Mouse (Mus musculus) heart, embryonic 11.5 days (tissue): ENCODE data around the gene Dda1. TPM values are rescaled to one million over a fixed set of nuclear protein-coding genes. Genes with fewer than 3 reads are reported as not detected.
"Not testable (repeated sequence)": the region's sequence is repeated elsewhere in the genome, so short reads cannot be mapped to it uniquely, and the experiment has no call there.

ENCODE experiments used
- ATAC-seq: fragments of 200-750 bp; cut with Nextera tagmentation; replicated peaks from 2 replicates; pipeline ENCODE4 v1.8.0; 2017; ENCODE audit warnings: moderate library complexity; ENCODE audit not compliant: insufficient number of reproducible peaks, low FRiP score, low TSS enrichment
- H3K27ac ChIP-seq: fragments of 300-500 bp; sonication (generic); 2 replicates; pipeline ENCODE4 v1.5.1; 2014; ENCODE audit warnings: mild to moderate bottlenecking, low read depth, low read length
- H3K27me3 ChIP-seq: fragments of 300-500 bp; sonication (generic); 2 replicates; pipeline ENCODE4 v1.6.1; 2014; ENCODE audit warnings: mild to moderate bottlenecking, low read length, mixed read lengths; ENCODE audit not compliant: control insufficient read depth, insufficient read depth
- H3K36me3 ChIP-seq: fragments of 300-500 bp; sonication (generic); 2 replicates; pipeline ENCODE4 v1.6.1; 2014; ENCODE audit warnings: mild to moderate bottlenecking, low read length, moderate library complexity, mixed read lengths; ENCODE audit not compliant: control insufficient read depth, insufficient read depth
- H3K4me1 ChIP-seq: fragments of 300-500 bp; sonication (generic); 2 replicates; pipeline ENCODE4 v1.6.1; 2014; ENCODE audit warnings: low read length; ENCODE audit not compliant: control insufficient read depth, insufficient read depth
- H3K4me2 ChIP-seq: fragments of 300-500 bp; sonication (generic); 2 replicates; pipeline ENCODE4 v1.6.1; 2014; ENCODE audit warnings: mild to moderate bottlenecking, moderate library complexity
- H3K4me3 ChIP-seq: fragments of 300-500 bp; sonication (generic); 2 replicates; pipeline ENCODE4 v1.5.1; 2014; ENCODE audit warnings: low read depth, low read length
- H3K9ac ChIP-seq: fragments of 300-500 bp; sonication (generic); 2 replicates; pipeline ENCODE4 v1.6.1; 2014; ENCODE audit warnings: mild to moderate bottlenecking, low read depth, low read length, moderate library complexity
- H3K9me3 ChIP-seq: fragments of 300-500 bp; sonication (generic); replicated peaks from 2 replicates; pipeline ENCODE4 v1.6.1; 2016; ENCODE audit warnings: low read length; ENCODE audit not compliant: control insufficient read depth
- WGBS: fragments of 180-500 bp; shearing (Covaris S2); extraction: QIAGEN DNeasy Blood & Tissue Kit; methylation state at CpG from one replicate; pipeline ENCODE4 v1.1.7; 2014; ENCODE audit not compliant: insufficient replicate concordance; 5-methylcytosine and 5-hydroxymethylcytosine counted together
- polyA plus RNA-seq: library from polyadenylated mRNA; unstranded; fragments of >200 nt; fragmentation: Nextera tagmentation; extraction: Ambion mirVana; gene quantifications from 2 replicates; pipeline ENCODE4 v1.2.1, GENCODE M21; 2014

Gene Dda1
- 95.9 and 102 TPM in 2 replicates for polyA plus RNA-seq

DNA sequence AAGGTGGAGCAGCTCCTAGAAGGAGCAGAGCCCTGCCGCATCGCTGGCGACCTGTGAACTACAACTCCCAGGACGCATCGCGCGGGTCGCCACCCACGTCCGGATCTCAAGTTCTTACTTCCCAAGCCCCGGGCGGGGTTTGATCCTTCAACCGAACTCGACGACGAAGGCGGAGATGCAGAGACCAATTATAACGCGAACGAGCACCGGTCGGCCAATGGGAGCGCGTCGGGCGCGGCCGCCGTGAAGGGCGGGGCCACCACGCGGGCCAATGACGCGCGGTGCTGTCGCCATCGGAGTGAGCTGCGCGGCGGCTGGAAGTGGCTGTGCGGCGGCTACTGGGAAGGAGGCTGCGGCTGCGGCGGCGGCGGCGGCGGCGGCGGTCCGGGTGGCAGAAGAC is at the start of gene Dda1:
Dda1 (plus strand) TSS at position 284 of the 400 bp plus-strand sequence.
- peak; percentile 88 for ATAC-seq
- Histone ChIP-seq H3K9me3 (no peaks in the 10 kb centered on the region), H3K27ac (0 out of 2 replicates have a peak within 1 kb of the TSS, but pooled peaks have one; percentile 10), H3K4me2 (peak within 1 kb of the TSS; percentile 80), H3K4me3 (peak within 1 kb of the TSS; percentile 59), H3K4me1 (peaks cover 18% of the 10 kb centered on the region), H3K36me3 (peaks cover 15% of the 10 kb centered on the region), H3K27me3 (no peaks in the 10 kb centered on the region), H3K9ac (peak within 1 kb of the TSS; percentile 76)
- under 1% methylated on average over 41 of the region's 52 CpGs for WGBS

DNA sequence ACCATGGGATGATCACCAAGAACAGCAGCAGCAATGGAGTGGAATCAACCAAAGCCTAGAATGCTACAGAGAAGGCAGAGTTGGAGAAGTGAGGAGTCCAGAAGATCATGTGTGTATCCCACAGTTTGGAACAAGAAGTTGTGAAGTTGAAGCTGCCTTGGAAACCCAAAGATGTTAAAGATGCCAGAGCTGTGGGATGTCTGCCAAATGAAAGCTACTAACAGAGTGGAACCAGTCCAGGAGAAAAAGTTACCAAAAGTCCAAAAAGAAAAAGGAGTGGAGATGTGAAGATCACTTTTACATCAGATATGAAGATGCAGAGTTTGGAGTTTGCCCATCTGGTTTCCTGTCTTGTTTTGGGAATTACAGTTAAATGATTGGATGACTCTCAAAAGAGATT is 46.9 kb upstream of the Dda1 start:
- H3K4me1 ChIP-seq, result no peaks in the 10 kb centered on the region
- H3K9me3 ChIP-seq, result no peaks in the 10 kb centered on the region
- no peak for ATAC-seq

DNA sequence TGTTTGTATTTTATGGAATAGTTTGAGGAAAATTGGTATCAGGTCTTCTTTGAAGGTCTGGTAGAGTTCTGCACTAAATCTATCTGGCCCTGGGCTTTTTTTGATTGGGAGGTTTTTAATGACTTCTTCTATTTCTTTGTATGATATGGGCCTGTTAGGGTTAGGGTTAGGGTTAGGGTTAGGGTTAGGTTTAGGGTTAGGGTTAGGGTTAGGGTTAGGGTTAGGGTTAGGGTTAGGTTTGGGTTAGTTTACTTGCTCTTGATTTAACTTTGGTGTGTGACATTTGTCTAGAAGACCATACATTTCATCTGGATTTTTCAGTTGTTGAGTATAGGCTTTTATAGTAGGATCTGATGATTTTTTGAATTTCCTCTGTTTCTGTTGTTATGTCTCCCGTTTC is 36.1 kb upstream of the Dda1 start:
- not testable (repeated sequence) for H3K4me2 ChIP-seq, H3K27ac ChIP-seq, H3K4me1 ChIP-seq, H3K9me3 ChIP-seq, H3K36me3 ChIP-seq, ATAC-seq, H3K27me3 ChIP-seq, H3K4me3 ChIP-seq, H3K9ac ChIP-seq
- 70% methylated on average over 1 of the region's 1 CpGs for WGBS

More for the DNA sequence above, 46.9 kb upstream of the Dda1 start:
- Histone ChIP-seq H3K27ac (no peak overlapping the region), H3K4me2 (no peak overlapping the region), H3K27me3 (no peaks in the 10 kb centered on the region), H3K36me3 (no peaks in the 10 kb centered on the region), H3K4me3 (no peak overlapping the region), H3K9ac (no peak overlapping the region)

DNA sequence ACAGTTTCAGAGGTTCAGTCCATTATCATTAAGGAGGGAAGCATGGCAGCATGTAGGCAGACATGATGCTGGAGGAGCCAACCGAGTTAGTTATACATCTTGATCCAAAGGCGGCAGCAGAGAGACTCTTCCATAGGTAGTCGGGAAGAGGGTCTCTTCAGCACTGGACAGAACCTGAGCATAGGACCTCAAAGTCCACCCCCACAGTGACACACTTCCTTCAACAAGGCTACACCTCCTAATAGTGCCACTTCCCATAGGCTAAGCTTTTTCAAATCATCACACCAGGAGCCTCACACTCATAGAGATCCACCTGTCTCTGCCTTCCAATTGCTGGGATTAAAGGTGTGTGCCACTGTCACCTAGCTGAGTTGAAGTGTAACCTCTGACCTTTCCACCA is 32.0 kb upstream of the Dda1 start:
- 47% methylated on average over 3 of the region's 3 CpGs for WGBS
- no peak for ATAC-seq
- Histone ChIP-seq H3K9ac (no peak overlapping the region), H3K4me2 (no peak overlapping the region), H3K9me3 (no peaks in the 10 kb centered on the region), H3K27me3 (peaks cover 2% of the 10 kb centered on the region), H3K36me3 (no peaks in the 10 kb centered on the region), H3K4me3 (no peak overlapping the region), H3K4me1 (no peaks in the 10 kb centered on the region), H3K27ac (no peak overlapping the region)

DNA sequence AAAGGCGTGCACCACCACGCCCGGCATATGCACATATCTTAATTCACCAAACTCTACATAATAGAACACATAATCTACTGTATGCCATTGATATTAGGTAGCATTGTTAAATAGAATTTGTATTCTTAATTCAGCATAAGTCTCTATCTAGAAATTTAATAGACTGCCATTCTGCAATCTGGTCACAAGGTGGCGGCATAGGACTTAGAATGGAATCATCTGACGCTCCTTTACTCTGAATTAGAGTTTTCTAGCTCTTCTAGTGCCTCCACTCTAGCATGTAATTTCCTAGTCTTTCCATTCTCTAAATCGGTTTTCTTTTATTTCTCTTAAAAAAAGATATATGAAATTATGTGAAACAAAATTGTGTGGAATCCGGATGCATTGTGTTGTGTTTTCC is 27.6 kb upstream of the Dda1 start:
- Histone ChIP-seq H3K36me3 (no peaks in the 10 kb centered on the region), H3K4me3 (no peak overlapping the region), H3K27me3 (peaks cover 12% of the 10 kb centered on the region), H3K27ac (no peak overlapping the region), H3K9me3 (no peaks in the 10 kb centered on the region), H3K4me2 (no peak overlapping the region), H3K4me1 (no peaks in the 10 kb centered on the region), H3K9ac (no peak overlapping the region)
- WGBS, result 2% methylated on average over 7 of the region's 7 CpGs
- ATAC-seq, result no peak

DNA sequence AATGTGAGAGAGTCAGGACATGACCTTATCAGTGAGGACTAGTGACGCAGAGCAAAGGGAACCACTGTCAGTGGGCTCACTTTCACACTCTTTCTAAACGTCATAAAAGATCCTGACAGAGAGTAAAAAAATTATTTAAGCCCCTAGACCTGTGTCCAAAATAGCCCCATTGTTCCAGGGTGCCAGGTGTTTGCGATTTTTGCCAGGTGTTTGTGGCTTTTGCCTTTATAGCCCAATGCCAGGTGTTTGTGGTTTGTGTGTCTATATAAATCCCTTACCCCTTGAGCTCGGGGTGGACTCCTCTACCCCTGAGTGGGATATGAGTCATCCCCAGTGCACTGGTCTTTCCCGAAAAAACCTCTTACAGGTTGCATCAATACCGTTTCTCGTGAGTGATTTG is 23.9 kb upstream of the Dda1 start:
- Histone ChIP-seq H3K4me1 (no peaks in the 10 kb centered on the region), H3K4me3 (no peak overlapping the region), H3K4me2 (no peak overlapping the region), H3K36me3 (no peaks in the 10 kb centered on the region), H3K27ac (no peak overlapping the region), H3K27me3 (peaks cover 12% of the 10 kb centered on the region), H3K9ac (no peak overlapping the region), H3K9me3 (no peaks in the 10 kb centered on the region)
- ATAC-seq, result no peak
- 74% methylated on average over 7 of the region's 7 CpGs for WGBS

DNA sequence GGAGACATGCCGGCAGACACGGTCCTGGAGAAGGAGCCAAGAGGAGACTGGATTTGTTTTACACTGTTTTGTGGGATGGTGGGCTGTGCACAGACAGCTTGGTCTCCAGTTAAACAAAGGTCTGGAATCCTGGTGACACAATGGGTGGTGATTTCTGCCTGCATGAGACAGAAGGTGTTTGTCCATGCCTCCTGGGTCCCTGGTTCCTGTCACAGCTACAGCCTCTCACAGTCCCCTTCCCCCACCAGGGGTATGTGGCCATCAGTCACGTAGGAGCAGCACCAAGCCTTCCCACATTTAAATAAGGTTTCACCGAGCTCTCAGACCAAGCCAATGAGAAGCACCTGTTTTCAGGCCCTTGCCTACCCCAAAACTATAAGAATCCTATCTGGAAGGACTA is 17.7 kb upstream of the Dda1 start:
- Histone ChIP-seq H3K4me2 (no peak overlapping the region), H3K27me3 (peaks cover 4% of the 10 kb centered on the region; the same call in 1 of the 2 replicates), H3K27ac (no peak overlapping the region), H3K4me3 (no peak overlapping the region), H3K9ac (no peak overlapping the region), H3K4me1 (no peaks in the 10 kb centered on the region), H3K9me3 (no peaks in the 10 kb centered on the region), H3K36me3 (no peaks in the 10 kb centered on the region)
- 61% methylated on average over 4 of the region's 4 CpGs for WGBS
- ATAC-seq, result no peak

DNA sequence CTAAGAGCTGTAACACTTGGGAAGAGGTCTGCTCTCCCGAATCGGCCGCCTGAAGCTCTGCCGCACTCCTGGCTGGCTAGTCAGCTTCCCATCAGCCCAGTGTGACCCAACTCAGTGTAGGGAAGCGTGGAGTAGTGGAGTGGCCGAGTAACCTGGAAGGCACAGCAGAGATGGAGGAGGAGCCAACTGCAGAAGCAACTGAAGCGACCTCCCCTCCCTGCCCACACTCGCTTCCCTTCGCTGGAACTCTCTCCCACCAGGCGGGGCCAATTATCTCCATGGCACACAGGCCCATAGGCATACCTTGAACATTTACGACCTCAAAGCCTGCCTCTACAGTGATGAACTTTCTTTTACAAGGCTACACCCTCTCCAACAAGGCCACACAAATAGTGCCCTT is 17.2 kb upstream of the Dda1 start:
- Histone ChIP-seq H3K9me3 (no peaks in the 10 kb centered on the region), H3K4me2 (no peak overlapping the region), H3K4me1 (no peaks in the 10 kb centered on the region), H3K27ac (no peak overlapping the region), H3K36me3 (no peaks in the 10 kb centered on the region), H3K27me3 (peaks cover 4% of the 10 kb centered on the region; the same call in 1 of the 2 replicates), H3K9ac (no peak overlapping the region), H3K4me3 (no peak overlapping the region)
- no peak for ATAC-seq
- 45% methylated on average over 11 of the region's 11 CpGs for WGBS

DNA sequence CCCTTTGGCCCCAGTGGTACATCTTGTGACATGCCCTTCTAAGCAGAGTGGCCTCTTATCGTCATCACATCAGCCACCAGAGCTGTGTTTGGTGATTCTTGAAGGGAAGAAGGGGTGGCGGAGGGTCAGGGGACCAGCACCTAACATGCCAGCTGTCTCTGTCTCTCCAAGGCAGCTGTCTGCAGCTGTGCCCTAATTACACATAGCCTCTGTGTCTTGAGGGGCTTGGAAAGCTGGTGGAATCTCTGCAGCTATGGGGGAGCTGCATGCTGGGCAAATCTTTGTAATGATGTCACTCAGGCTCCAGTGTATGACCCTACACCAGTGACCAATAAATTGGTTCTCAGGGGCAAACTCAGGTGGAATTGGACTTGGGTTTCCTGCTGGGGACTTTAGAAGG is 16.3 kb upstream of the Dda1 start:
- H3K4me3 ChIP-seq, result no peak overlapping the region
- 49% methylated on average over 2 of the region's 2 CpGs for WGBS
- no peak overlapping the region for H3K27ac ChIP-seq
- peaks cover 4% of the 10 kb centered on the region; the same call in 1 of the 2 replicates for H3K27me3 ChIP-seq
- H3K36me3 ChIP-seq, result no peaks in the 10 kb centered on the region
- no peak for ATAC-seq
- no peak overlapping the region for H3K9ac ChIP-seq
- no peak overlapping the region for H3K4me2 ChIP-seq
- no peaks in the 10 kb centered on the region for H3K4me1 ChIP-seq
- H3K9me3 ChIP-seq, result no peaks in the 10 kb centered on the region
